Mouse (Mus musculus) limb, embryonic 14.5 days (tissue): Measurements from ENCODE around the gene Sgo2a. TPM values are rescaled to one million over a fixed set of nuclear protein-coding genes. Genes with fewer than 3 reads are reported as not detected.
A peak's percentile ranks its signal among the peaks of the same experiment; 100 is the strongest.

Experiments
- ATAC-seq: fragments of 200-750 bp; cut with Nextera tagmentation; 2 replicates; pipeline ENCODE4 v1.8.0; 2017; ENCODE audit warnings: low read depth, moderate number of reproducible peaks, moderate TSS enrichment; ENCODE audit not compliant: low FRiP score
- DNase-seq: peaks from one replicate; pipeline ENCODE4 v3.0.0-alpha.2; 2015; ENCODE audit warnings: low spot score
- H3K27ac ChIP-seq: fragments of 300-500 bp; sonication (generic); replicated peaks from 2 replicates; pipeline ENCODE4 v1.5.1; 2014; ENCODE audit warnings: low read depth, mild to moderate bottlenecking, low read length, moderate library complexity, mixed read lengths
- H3K27me3 ChIP-seq: fragments of 300-500 bp; sonication (generic); 2 replicates; pipeline ENCODE4 v1.6.1; 2014; ENCODE audit warnings: low read length, mixed read lengths; ENCODE audit not compliant: control insufficient read depth, insufficient read depth
- H3K36me3 ChIP-seq: fragments of 300-500 bp; sonication (generic); 2 replicates; pipeline ENCODE4 v1.6.1; 2014; ENCODE audit warnings: mild to moderate bottlenecking, low read length, moderate library complexity, mixed read lengths; ENCODE audit not compliant: control insufficient read depth, insufficient read depth
- H3K4me1 ChIP-seq: fragments of 300-500 bp; sonication (generic); 2 replicates; pipeline ENCODE4 v1.6.1; 2014; ENCODE audit warnings: antibody characterized with exemption, low read length, mixed read lengths; ENCODE audit not compliant: control insufficient read depth, insufficient read depth
- H3K4me2 ChIP-seq: fragments of 300-500 bp; sonication (generic); replicated peaks from 2 replicates; pipeline ENCODE4 v1.6.1; 2014; ENCODE audit warnings: low read depth, mild to moderate bottlenecking, low read length, moderate library complexity; ENCODE audit not compliant: severe bottlenecking
- H3K4me3 ChIP-seq: fragments of 300-500 bp; sonication (generic); replicated peaks from 2 replicates; pipeline ENCODE4 v1.5.1; 2014; ENCODE audit warnings: low read length
- H3K9ac ChIP-seq: fragments of 300-500 bp; sonication (generic); 2 replicates; pipeline ENCODE4 v1.6.1; 2014; ENCODE audit warnings: mild to moderate bottlenecking, low read depth, low read length, moderate library complexity; ENCODE audit not compliant: severe bottlenecking
- H3K9me3 ChIP-seq: fragments of 300-500 bp; sonication (generic); 2 replicates; pipeline ENCODE4 v1.6.1; 2016; ENCODE audit warnings: low read length; ENCODE audit not compliant: control insufficient read depth
- POLR2A ChIP-seq: fragments of 200-500 bp; IDR thresholded peaks from 2 replicates; pipeline ENCODE4 v1.8.0; 2012; ENCODE audit warnings: inconsistent platforms, mild to moderate bottlenecking, moderate library complexity, borderline replicate concordance; ENCODE audit not compliant: insufficient read depth, insufficient read length; ENCODE audit errors: extremely low read depth
- WGBS: fragments of 180-500 bp; shearing (Covaris S2); extraction: QIAGEN DNeasy Blood & Tissue Kit; methylation state at CpG from one replicate; pipeline ENCODE4 v1.1.7; 2014; 5-methylcytosine and 5-hydroxymethylcytosine counted together
- polyA plus RNA-seq, 2 experiments: library from polyadenylated mRNA; depleted of rRNA in 1 of 2; stranded (reverse) in 1 of 2; unstranded in 1 of 2; fragments of >200 nt; fragmentation: Nextera tagmentation in 1 of 2; extraction: Ambion mirVana in 1 of 2; gene quantifications; 2 replicates each; pipeline versions ENCODE4 v1.2.1 to v1.2.3; 2012 to 2014

Gene Sgo2a
- polyA plus RNA-seq (2012; rRNA removed): 11.1 and 13.2 TPM in 2 replicates
- polyA plus RNA-seq (2014; fragmentation: Nextera tagmentation; extraction: Ambion mirVana): 16.4 and 18.0 TPM in 2 replicates

GRCm38 (mm10) chr1:57995432-57996132 lies at the start of gene Sgo2a:
Gene Sgo2a (plus strand): TSS chr1:57995971.
- H3K4me3 ChIP-seq: peak within 1 kb of the TSS; percentile 78
- peaks cover 13% of the 10 kb centered on the region for H3K4me1 ChIP-seq
- H3K27ac ChIP-seq: peak within 1 kb of the TSS; percentile 79
- WGBS: 7% methylated on average over 29 of the region's 30 CpGs
- TF ChIP-seq POLR2A: peak; percentile 79; the same call in 1 of the 2 replicates
- ATAC-seq (peak; percentile 99), DNase-seq (peak; percentile 97)
- no peaks in the 10 kb centered on the region for H3K27me3 ChIP-seq
- no peaks in the 10 kb centered on the region for H3K9me3 ChIP-seq
- H3K36me3 ChIP-seq: peaks cover 3% of the 10 kb centered on the region; the same call in 1 of the 2 replicates
- peak within 1 kb of the TSS; percentile 69 for H3K4me2 ChIP-seq
- H3K9ac ChIP-seq: peak within 1 kb of the TSS; percentile 72

GRCm38 (mm10) chr1:57947552-57948347 lies 48.0 kb upstream of the Sgo2a start:
- DNase-seq: no peak
- TF ChIP-seq POLR2A: no peak
- H3K27ac ChIP-seq: peak overlapping the region; percentile 20; the same call in 1 of the 2 replicates
- H3K9ac ChIP-seq: no peak overlapping the region
- H3K9me3 ChIP-seq: no peaks in the 10 kb centered on the region
- no peaks in the 10 kb centered on the region for H3K27me3 ChIP-seq
- H3K36me3 ChIP-seq: peaks cover 43% of the 10 kb centered on the region
- no peak overlapping the region for H3K4me3 ChIP-seq
- no peak overlapping the region for H3K4me2 ChIP-seq
- WGBS: 7% methylated on average over 2 of the region's 2 CpGs
- no peak for ATAC-seq
- H3K4me1 ChIP-seq: peaks cover 12% of the 10 kb centered on the region

- Histone ChIP-seq H3K4me1 (peaks cover 12% of the 10 kb centered on the region), H3K4me3 (no peak overlapping the region), H3K27me3 (no peaks in the 10 kb centered on the region), H3K9ac (no peak overlapping the region), H3K9me3 (no peaks in the 10 kb centered on the region), H3K4me2 (no peak overlapping the region), H3K36me3 (peaks cover 39% of the 10 kb centered on the region), H3K27ac (no peak overlapping the region)
- no peak for TF ChIP-seq POLR2A
- DNase-seq: peak; percentile 26
- no peak for ATAC-seq
- 4% methylated on average over 1 of the region's 1 CpGs for WGBS
These were observed 46.6 kb upstream of the Sgo2a start for GRCm38 (mm10) chr1:57949195-57949594.

GRCm38 (mm10) chr1:57949716-57950115 lies 46.1 kb upstream of the Sgo2a start:
- Histone ChIP-seq H3K27me3 (no peaks in the 10 kb centered on the region), H3K36me3 (peaks cover 39% of the 10 kb centered on the region), H3K9me3 (no peaks in the 10 kb centered on the region), H3K27ac (no peak overlapping the region), H3K4me1 (peaks cover 12% of the 10 kb centered on the region), H3K4me2 (no peak overlapping the region), H3K9ac (no peak overlapping the region), H3K4me3 (no peak overlapping the region)
- no peak for TF ChIP-seq POLR2A
- ATAC-seq: no peak
- DNase-seq: no peak
- 67% methylated on average over 5 of the region's 5 CpGs for WGBS

GRCm38 (mm10) chr1:57952509-57952908 lies 43.3 kb upstream of the Sgo2a start:
- no peak for ATAC-seq
- no peak overlapping the region for H3K4me3 ChIP-seq
- no peaks in the 10 kb centered on the region for H3K9me3 ChIP-seq
- H3K27me3 ChIP-seq: no peaks in the 10 kb centered on the region
- 97% methylated on average over 4 of the region's 4 CpGs for WGBS
- no peak overlapping the region for H3K27ac ChIP-seq
- TF ChIP-seq POLR2A: no peak
- H3K4me2 ChIP-seq: no peak overlapping the region
- peaks cover 9% of the 10 kb centered on the region for H3K4me1 ChIP-seq
- peaks cover 36% of the 10 kb centered on the region for H3K36me3 ChIP-seq
- no peak overlapping the region for H3K9ac ChIP-seq
- no peak for DNase-seq
